Comparison of ENCODE assay signal across 22 mouse cellular contexts in the genomic region with DNA sequence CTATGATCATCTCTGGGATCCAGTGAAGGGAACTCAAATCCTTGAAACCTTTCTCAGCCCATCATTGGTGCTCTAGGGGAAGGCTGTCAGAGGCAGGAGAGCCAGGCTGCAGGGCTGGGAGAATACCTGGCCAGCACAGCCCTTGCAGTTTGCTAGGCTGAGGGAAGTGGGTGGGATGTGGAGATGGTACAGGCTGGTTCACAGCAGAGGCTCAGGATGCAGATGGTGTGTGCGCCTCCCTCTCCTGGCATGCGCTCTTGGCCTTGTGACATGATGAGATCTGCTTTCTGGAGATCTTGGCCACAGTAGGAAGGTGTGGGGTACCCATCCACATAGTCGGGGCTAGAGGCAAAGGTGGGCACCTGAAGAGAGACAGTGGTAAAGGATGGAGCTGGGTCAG. TPM values are rescaled to one million over a fixed set of nuclear protein-coding genes. Genes with fewer than 3 reads are reported as not detected.
DNase-seq lines count a peak whose midpoint lies in the region; ATAC-seq lines count a peak whose summit lies in the region.
"Had no signal": no experiment of that assay in that cellular context is flagged by ENCODE, and none has a peak within 500 bp of the region (broad histone marks: within the 10 kb centered on the region; RNA-seq: fewer than 3 reads in every experiment).

No protein-coding gene starts in this region.

- H3K4me1 ChIP-seq in forebrain, embryonic 10.5 days, result no peaks in the 10 kb centered on the region
- H3K4me1 ChIP-seq: forebrain, embryonic 12.5 days; liver, embryonic 12.5 days; neural tube, embryonic 12.5 days had no signal

- peak; percentile 61 to 84 for DNase-seq in layer of hippocampus, adult 18-20 months (ENCODE audit: low spot score in 2 of 2)
- DNase-seq in layer of hippocampus, postnatal 25 days (ENCODE audit: extremely low spot score in 1 of 2, low spot score in 1 of 2), result no peak
- peak; percentile 94 for DNase-seq in cerebellum, adult 11-12 months
- peak; percentile 84 to 87 for DNase-seq in cerebellum, postnatal 10 days
- peak; percentile 64 to 91 for DNase-seq in left cerebral cortex, postnatal 25 days (ENCODE audit: low spot score in 2 of 2)
- DNase-seq in forebrain, embryonic 10.5 days (ENCODE audit: extremely low spot score, low spot score), result no peak
- DNase-seq: gastrocnemius, adult 2 months; heart, adult 18-20 months; heart, postnatal 10 days; kidney, adult 11 months; kidney, postnatal 14 days; retina, postnatal 1 day had no signal

- H3K4me3 ChIP-seq in forebrain, embryonic 10.5 days, result no peak overlapping the region
- H3K4me3 ChIP-seq: embryonic facial prominence, embryonic 15.5 days; forebrain, embryonic 12.5 days; gastrocnemius, adult 2 months; liver, embryonic 12.5 days; lung, embryonic 15.5 days; neural tube, embryonic 12.5 days had no signal

- intact Hi-C loops in left cerebral cortex, postnatal 25 days (cut with DNase I), result no loop called here

- H3K27ac ChIP-seq in forebrain, embryonic 10.5 days, result no peak overlapping the region
- H3K27ac ChIP-seq: embryonic facial prominence, embryonic 15.5 days; forebrain, embryonic 12.5 days; gastrocnemius, adult 2 months; liver, embryonic 12.5 days; lung, embryonic 15.5 days; neural tube, embryonic 12.5 days had no signal

- H3K9me3 ChIP-seq in forebrain, embryonic 10.5 days, result no peaks in the 10 kb centered on the region
- H3K9me3 ChIP-seq: embryonic facial prominence, embryonic 15.5 days; forebrain, embryonic 12.5 days; liver, embryonic 12.5 days; lung, embryonic 15.5 days; neural tube, embryonic 12.5 days had no signal

- no peak for ATAC-seq in monocyte, adult 5-6 weeks (replicated peaks; ENCODE audit: insufficient number of reproducible peaks, low FRiP score, low TSS enrichment, poor library complexity, severe bottlenecking)
- ATAC-seq: hindbrain, embryonic 16.5 days; liver, embryonic 12.5 days; midbrain, embryonic 16.5 days had no signal

- H3K36me3 ChIP-seq in forebrain, embryonic 10.5 days (replicated peaks), result no peaks in the 10 kb centered on the region
- H3K36me3 ChIP-seq: embryonic facial prominence, embryonic 15.5 days; forebrain, embryonic 12.5 days; liver, embryonic 12.5 days; lung, embryonic 15.5 days; neural tube, embryonic 12.5 days had no signal

- 85% methylated on average over 3 of the region's 3 CpGs for WGBS in forebrain, embryonic 10.5 days

- H3K27me3 ChIP-seq in forebrain, embryonic 10.5 days (ENCODE audit: poor library complexity, severe bottlenecking), result no peaks in the 10 kb centered on the region
- H3K27me3 ChIP-seq: embryonic facial prominence, embryonic 15.5 days; forebrain, embryonic 12.5 days; liver, embryonic 12.5 days; lung, embryonic 15.5 days; neural tube, embryonic 12.5 days had no signal

RNA-seq across cellular contexts. Expression of a gene that starts 30.9 kb away (rescaled TPM):
- total RNA-seq in layer of hippocampus, adult 18-20 months (2021), result 1 to 10 TPM; 1.5 to 1.8 TPM
- 1 to 10 TPM in 1 of 2 experiments, under 1 TPM in 1; 0.52 to 2.0 TPM for total RNA-seq in layer of hippocampus, postnatal 25 days (2021)
- total RNA-seq in left cerebral cortex, postnatal 25 days (2021), result 1 to 10 TPM; 1.1 TPM
- not detected in 3 replicates for total RNA-seq in monocyte, adult 5-6 weeks (2017)
- not detected in 2 replicates for polyA plus RNA-seq in forebrain, embryonic 10.5 days (2016; fragmentation: Nextera tagmentation; extraction: Ambion mirVana)
- total RNA-seq: gastrocnemius, adult 2 months; heart, adult 18-20 months; heart, postnatal 10 days had no signal
- polyA plus RNA-seq: C2C12; embryonic facial prominence, embryonic 15.5 days; forebrain, embryonic 12.5 days; hindbrain, embryonic 16.5 days; liver, embryonic 12.5 days; lung, embryonic 15.5 days; midbrain, embryonic 16.5 days; neural tube, embryonic 12.5 days; testis, adult 2 months had no signal

Comparison
In these comparisons a context has a peak if more than half of its experiments do, and no peak if none do; other contexts are left out.
1. DNase-seq: peak in layer of hippocampus, adult 18-20 months (2 of 2), cerebellum, adult 11-12 months (single experiment), cerebellum, postnatal 10 days (2 of 2) and left cerebral cortex, postnatal 25 days (2 of 2); none in layer of hippocampus, postnatal 25 days (0 of 2) and forebrain, embryonic 10.5 days (single experiment).